Mouse (Mus musculus) thymus, adult 2 months (tissue): ENCODE results near the gene Pla2g15. TPM values are rescaled to one million over a fixed set of nuclear protein-coding genes. Genes with fewer than 3 reads are reported as not detected.

ENCODE experiments used
- DNase-seq: peaks from one replicate; pipeline ENCODE4 v3.0.0; 2021
- H3K27ac ChIP-seq: fragments of 200-500 bp; 2 replicates; pipeline ENCODE4 v1.5.1; 2012; ENCODE audit warnings: low read length, control low read depth; ENCODE audit not compliant: control insufficient read depth, insufficient read depth
- H3K27me3 ChIP-seq: fragments of 200-500 bp; 2 replicates; pipeline ENCODE4 v1.6.1; 2012; ENCODE audit warnings: mild to moderate bottlenecking, low read length, moderate library complexity, mixed read lengths; ENCODE audit not compliant: control insufficient read depth, insufficient read depth
- H3K36me3 ChIP-seq: fragments of 200-500 bp; 2 replicates; pipeline ENCODE4 v1.6.1; 2012; ENCODE audit warnings: mild to moderate bottlenecking, low read length, moderate library complexity; ENCODE audit not compliant: control insufficient read depth, insufficient read depth
- H3K4me1 ChIP-seq: fragments of 200-500 bp; replicated peaks from 2 replicates; pipeline ENCODE4 v1.6.1; 2012; ENCODE audit warnings: low read length; ENCODE audit not compliant: control insufficient read depth, insufficient read depth
- H3K4me3 ChIP-seq: fragments of 200-500 bp; 2 replicates; pipeline ENCODE4 v1.5.1; 2012; ENCODE audit warnings: mild to moderate bottlenecking, low read length, control low read depth, moderate library complexity; ENCODE audit not compliant: control insufficient read depth, insufficient read depth
- CTCF ChIP-seq: fragments of 200-500 bp; IDR thresholded peaks from 2 replicates; pipeline ENCODE4 v1.5.1; 2012; ENCODE audit warnings: mild to moderate bottlenecking, control low read depth, low read length, moderate library complexity, borderline replicate concordance; ENCODE audit not compliant: control insufficient read depth, poor library complexity, insufficient read depth; ENCODE audit errors: extremely low read depth
- POLR2A ChIP-seq: fragments of 200-500 bp; IDR thresholded peaks from 2 replicates; pipeline ENCODE4 v1.6.1; 2012; ENCODE audit warnings: mild to moderate bottlenecking, low read length, control low read depth, moderate library complexity; ENCODE audit not compliant: control insufficient read depth, poor library complexity, insufficient read depth; ENCODE audit errors: extremely low read depth
- WGBS: fragments of 180-500 bp; shearing (Covaris S2); methylation state at CpG from one replicate; pipeline ENCODE4 v1.1.7; 2018; 5-methylcytosine and 5-hydroxymethylcytosine counted together
- polyA plus RNA-seq: library from polyadenylated mRNA; depleted of rRNA; stranded (reverse); fragments of >200 nt; gene quantifications from 2 replicates; pipeline ENCODE4 v1.2.3, GENCODE M21; 2012

Gene Pla2g15
- polyA plus RNA-seq, 1 experiment = 18.2 TPM

GRCm38 (mm10) chr8:106133946-106134345 lies 16.3 kb upstream of the Pla2g15 start:
- no peak for TF ChIP-seq CTCF
- no peak for TF ChIP-seq POLR2A
- Histone ChIP-seq H3K4me3 (no peak overlapping the region), H3K4me1 (peaks cover 56% of the 10 kb centered on the region), H3K36me3 (peaks cover 35% of the 10 kb centered on the region), H3K27ac (no peak overlapping the region), H3K27me3 (peaks cover 22% of the 10 kb centered on the region)
- WGBS = 87% methylated on average over 6 of the region's 6 CpGs
- DNase-seq = no peak

DNA sequence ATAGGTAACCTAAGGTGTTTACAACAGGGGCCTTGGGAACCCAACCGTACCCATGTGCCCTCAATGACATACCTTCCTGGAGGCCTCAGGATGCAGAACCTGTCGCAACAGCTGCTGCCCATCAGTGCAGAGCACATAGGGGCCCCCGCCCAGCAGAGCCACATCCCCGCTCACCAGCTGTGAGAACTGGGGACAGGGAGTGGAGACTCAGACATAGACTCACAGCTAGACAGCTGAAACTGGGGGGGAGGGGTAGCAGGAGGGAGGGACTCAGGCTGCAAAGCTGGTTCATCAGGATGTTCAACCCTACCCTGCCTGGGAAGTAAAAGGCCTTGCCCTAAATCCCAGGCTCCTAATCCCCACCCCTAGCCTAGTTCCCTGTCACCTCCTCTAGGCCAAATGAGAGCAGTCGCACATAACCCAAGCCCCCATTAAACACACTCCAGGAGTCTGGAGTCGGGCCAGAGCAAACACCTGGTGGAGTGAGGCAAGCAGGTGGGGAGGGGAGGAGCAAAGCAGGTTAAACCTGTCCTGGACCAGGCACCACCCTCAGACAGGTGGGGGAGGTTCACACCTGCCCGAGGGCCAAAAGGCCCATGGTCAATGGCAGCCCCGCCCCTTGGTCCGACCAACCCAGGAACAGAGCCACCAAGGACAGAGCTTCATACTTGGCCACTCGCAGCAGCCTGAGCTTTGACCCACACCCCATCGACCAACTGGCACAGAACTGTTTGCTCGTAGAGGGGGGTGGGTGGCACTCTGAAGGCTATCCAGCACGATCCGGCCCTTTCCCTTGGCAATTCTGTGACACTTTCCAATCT lies 15.2 kb upstream of the Pla2g15 start:
- Histone ChIP-seq H3K4me3 (peak overlapping the region; percentile 66; the same call in 1 of the 2 replicates), H3K27me3 (peaks cover 22% of the 10 kb centered on the region), H3K36me3 (peaks cover 25% of the 10 kb centered on the region), H3K27ac (no peak overlapping the region), H3K4me1 (peaks cover 56% of the 10 kb centered on the region)
- WGBS = 61% methylated on average over 14 of the region's 14 CpGs
- no peak for DNase-seq
- no peak for TF ChIP-seq CTCF
- no peak for TF ChIP-seq POLR2A

GRCm38 (mm10) chr8:106135672-106136071 lies 14.5 kb upstream of the Pla2g15 start:
- DNase-seq = no peak
- Histone ChIP-seq H3K36me3 (peaks cover 18% of the 10 kb centered on the region), H3K4me3 (peak overlapping the region; percentile 66), H3K4me1 (peaks cover 56% of the 10 kb centered on the region), H3K27ac (no peak overlapping the region), H3K27me3 (peaks cover 22% of the 10 kb centered on the region)
- TF ChIP-seq POLR2A (no peak), CTCF (no peak)
- 22% methylated on average over 19 of the region's 19 CpGs for WGBS

- peaks cover 10% of the 10 kb centered on the region; the same call in 1 of the 2 replicates for H3K36me3 ChIP-seq
- H3K4me3 ChIP-seq = peak within 1 kb of the TSS; percentile 66
- peak; percentile 59 for DNase-seq
- no peak within 1 kb of the TSS for H3K27ac ChIP-seq
- TF ChIP-seq CTCF (no peak), POLR2A (no peak)
- 2% methylated on average over 85 of the region's 86 CpGs for WGBS
- H3K4me1 ChIP-seq = peaks cover 56% of the 10 kb centered on the region
- peaks cover 22% of the 10 kb centered on the region for H3K27me3 ChIP-seq
Observed at GRCm38 (mm10) chr8:106136156-106137130, 13.8 kb upstream of the Pla2g15 start, which contains the start of gene Esrp2. TSS of gene Esrp2 (minus strand) at chr8:106136974.

DNA sequence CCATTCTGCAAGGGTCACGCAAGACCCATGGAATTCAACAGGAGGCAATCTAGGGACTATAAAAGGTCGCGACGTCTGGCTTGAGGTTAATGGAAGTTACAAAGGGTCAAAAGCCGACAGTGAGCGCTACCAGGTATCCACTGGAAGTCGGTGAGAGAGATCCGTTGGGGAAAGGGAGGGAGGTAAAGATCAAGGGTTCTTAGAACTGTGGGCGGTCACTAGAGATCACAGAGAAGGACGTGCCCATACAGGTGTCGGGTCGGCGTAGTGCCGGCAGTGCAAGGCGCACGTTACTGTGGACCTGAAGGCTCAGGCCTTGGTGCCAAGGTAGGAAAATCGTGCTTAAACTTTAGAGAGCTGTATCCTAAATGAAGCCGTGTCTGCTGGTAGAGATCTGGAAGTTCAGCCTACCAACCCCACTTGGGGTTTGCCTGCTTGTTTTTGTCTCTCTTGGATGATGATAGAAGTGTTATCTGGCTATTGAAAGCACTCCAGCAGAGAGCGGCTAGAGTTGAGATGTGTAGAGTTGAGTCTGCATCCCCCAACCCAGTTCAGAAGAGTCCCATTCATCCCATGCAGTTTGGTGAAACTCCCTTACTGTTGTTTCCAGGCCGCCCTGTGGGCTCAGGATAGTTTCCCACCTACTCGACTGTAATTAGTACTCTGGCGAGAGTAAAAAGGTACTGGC lies 12.8 kb upstream of the Pla2g15 start:
- Histone ChIP-seq H3K36me3 (peaks cover under 1% of the 10 kb centered on the region; the same call in 1 of the 2 replicates), H3K27me3 (peaks cover 22% of the 10 kb centered on the region), H3K27ac (no peak overlapping the region), H3K4me1 (peaks cover 54% of the 10 kb centered on the region), H3K4me3 (peak overlapping the region; percentile 66)
- WGBS = 13% methylated on average over 22 of the region's 22 CpGs
- TF ChIP-seq CTCF = no peak
- TF ChIP-seq POLR2A = no peak
- DNase-seq = no peak
